In the genomic region with DNA sequence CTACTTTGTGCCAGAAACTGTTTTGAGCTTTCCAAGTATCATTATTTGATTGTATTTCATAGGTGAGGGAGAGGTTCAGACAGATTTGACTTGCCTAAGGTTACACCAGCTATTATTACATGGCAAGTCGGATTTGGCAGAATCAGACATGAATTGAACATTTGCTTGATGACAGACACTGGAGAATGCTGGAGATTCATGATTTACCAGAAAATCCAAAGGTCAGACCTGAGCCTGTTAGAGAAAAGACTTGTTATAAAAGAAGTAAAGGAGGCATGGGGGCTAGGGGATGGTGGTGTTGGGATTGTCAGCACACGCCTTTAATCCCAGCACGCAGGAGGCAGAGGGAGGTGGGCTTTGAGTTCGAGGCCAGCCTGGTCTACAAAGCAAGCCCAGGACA, we compare ENCODE assay signal across 25 mouse cellular contexts. TPM values are rescaled to one million over a fixed set of nuclear protein-coding genes. Genes with fewer than 3 reads are reported as not detected.
DNase-seq lines count a peak whose midpoint lies in the region; ATAC-seq and TF ChIP-seq lines count a peak whose summit lies in the region.
"Had no signal": no experiment of that assay in that cellular context is flagged by ENCODE, and none has a peak within 500 bp of the region (broad histone marks: within the 10 kb centered on the region; RNA-seq: fewer than 3 reads in every experiment).

No protein-coding gene starts in this region.

- no peak for ATAC-seq in kidney, embryonic 15.5 days (replicated peaks; ENCODE audit: low FRiP score)
- ATAC-seq in kidney, embryonic 14.5 days (ENCODE audit: low FRiP score, low TSS enrichment), result no peak
- ATAC-seq in stomach, embryonic 14.5 days (ENCODE audit: insufficient number of reproducible peaks, insufficient read depth, low FRiP score, low read depth), result no peak
- ATAC-seq in stomach, postnatal 0 days (ENCODE audit: low FRiP score, low TSS enrichment), result no peak
- ATAC-seq: CD4-positive, CD25-positive, alpha-beta regulatory T cell, adult 4 months; forebrain, embryonic 14.5 days; inflammation-experienced regulatory T-cells, adult 6 months; midbrain, embryonic 15.5 days had no signal

- no peak for TF ChIP-seq CTCF in stomach, postnatal 0 days (IDR thresholded peaks at IDR 0.05; ENCODE audit: low read depth)

- peak overlapping the region; percentile 90; the same call in 1 of the 2 replicates for H3K4me2 ChIP-seq in kidney, embryonic 15.5 days
- no peak overlapping the region for H3K4me2 ChIP-seq in kidney, embryonic 14.5 days (replicated peaks; ENCODE audit: low read depth, low read length)
- peak overlapping the region; percentile 78; the same call in 1 of the 2 replicates for H3K4me2 ChIP-seq in stomach, embryonic 14.5 days (replicated peaks; ENCODE audit: low read depth, low read length)
- H3K4me2 ChIP-seq in stomach, postnatal 0 days (replicated peaks; ENCODE audit: low read depth), result no peak overlapping the region

- 85% methylated on average over 4 of the region's 4 CpGs for WGBS in kidney, embryonic 15.5 days
- whole genome bisulfite sequencing in kidney, embryonic 14.5 days, result 85% methylated on average over 4 of the region's 4 CpGs
- 88% methylated on average over 4 of the region's 4 CpGs for WGBS in stomach, embryonic 14.5 days
- WGBS in stomach, postnatal 0 days, result 76% methylated on average over 4 of the region's 4 CpGs

- H3K4me3 ChIP-seq in kidney, embryonic 15.5 days (replicated peaks), result no peak overlapping the region
- no peak overlapping the region for H3K4me3 ChIP-seq in kidney, embryonic 14.5 days (ENCODE audit: low read length)
- H3K4me3 ChIP-seq in stomach, embryonic 14.5 days (ENCODE audit: low read depth, low read length), result no peak overlapping the region
- no peak overlapping the region for H3K4me3 ChIP-seq in stomach, postnatal 0 days (ENCODE audit: low read depth, low read length)
- H3K4me3 ChIP-seq: midbrain, embryonic 15.5 days; neural tube, embryonic 12.5 days had no signal

- H3K27ac ChIP-seq in kidney, embryonic 15.5 days, result no peak overlapping the region
- H3K27ac ChIP-seq in kidney, embryonic 14.5 days (ENCODE audit: low read depth, low read length), result no peak overlapping the region
- no peak overlapping the region for H3K27ac ChIP-seq in stomach, embryonic 14.5 days (ENCODE audit: low read length)
- H3K27ac ChIP-seq in stomach, postnatal 0 days (replicated peaks), result no peak overlapping the region
- H3K27ac ChIP-seq: hindbrain, embryonic 10.5 days; hindbrain, embryonic 15.5 days; midbrain, embryonic 10.5 days; midbrain, embryonic 15.5 days; neural tube, embryonic 12.5 days had no signal

- H3K9ac ChIP-seq in kidney, embryonic 15.5 days, result no peak overlapping the region
- H3K9ac ChIP-seq in kidney, embryonic 14.5 days (ENCODE audit: low read depth, low read length), result no peak overlapping the region
- no peak overlapping the region for H3K9ac ChIP-seq in stomach, embryonic 14.5 days (replicated peaks; ENCODE audit: low read depth, low read length)
- no peak overlapping the region for H3K9ac ChIP-seq in stomach, postnatal 0 days (ENCODE audit: low read length)
- H3K9ac ChIP-seq: hindbrain, embryonic 15.5 days; lung, embryonic 14.5 days; midbrain, embryonic 15.5 days; neural tube, embryonic 12.5 days had no signal

- H3K4me1 ChIP-seq in kidney, embryonic 15.5 days, result peaks cover 22% of the 10 kb centered on the region
- 0 out of 2 replicates have a peak, but pooled peaks cover 6% of the 10 kb centered on the region for H3K4me1 ChIP-seq in kidney, embryonic 14.5 days (ENCODE audit: control insufficient read depth, insufficient read depth, low read length)
- H3K4me1 ChIP-seq in stomach, embryonic 14.5 days (ENCODE audit: control insufficient read depth, insufficient read depth, low read length), result no peaks in the 10 kb centered on the region; the same call in 1 of the 2 replicates
- H3K4me1 ChIP-seq in stomach, postnatal 0 days (replicated peaks; ENCODE audit: control insufficient read depth, insufficient read depth), result no peaks in the 10 kb centered on the region

- H3K36me3 ChIP-seq in kidney, embryonic 15.5 days, result no peaks in the 10 kb centered on the region
- no peaks in the 10 kb centered on the region for H3K36me3 ChIP-seq in kidney, embryonic 14.5 days (ENCODE audit: control insufficient read depth, insufficient read depth, low read length)
- H3K36me3 ChIP-seq in stomach, embryonic 14.5 days (ENCODE audit: control insufficient read depth, insufficient read depth, low read length), result no peaks in the 10 kb centered on the region
- no peaks in the 10 kb centered on the region for H3K36me3 ChIP-seq in stomach, postnatal 0 days (ENCODE audit: control insufficient read depth, insufficient read depth, low read length)
- H3K36me3 ChIP-seq: hindbrain, embryonic 10.5 days; hindbrain, embryonic 15.5 days; midbrain, embryonic 10.5 days; midbrain, embryonic 15.5 days; neural tube, embryonic 12.5 days had no signal

- H3K9me3 ChIP-seq in kidney, embryonic 15.5 days (replicated peaks), result no peaks in the 10 kb centered on the region
- no peaks in the 10 kb centered on the region for H3K9me3 ChIP-seq in kidney, embryonic 14.5 days (ENCODE audit: control insufficient read depth, low read length)
- H3K9me3 ChIP-seq in stomach, embryonic 14.5 days (ENCODE audit: control insufficient read depth, low read depth, low read length), result no peaks in the 10 kb centered on the region
- no peaks in the 10 kb centered on the region for H3K9me3 ChIP-seq in stomach, postnatal 0 days (ENCODE audit: control insufficient read depth, low read length)
- H3K9me3 ChIP-seq: hindbrain, embryonic 10.5 days; hindbrain, embryonic 15.5 days; midbrain, embryonic 10.5 days; midbrain, embryonic 15.5 days; neural tube, embryonic 12.5 days had no signal

- DNase-seq in stomach, postnatal 0 days (ENCODE audit: low spot score), result no peak
- DNase-seq in kidney, postnatal 25 days, result peak; percentile 9 to 32
- DNase-seq in cerebellum, postnatal 4 days (ENCODE audit: low spot score in 2 of 2), result no peak
- no peak for DNase-seq in adrenal gland, postnatal 36 days
- DNase-seq: adrenal gland, adult 2 months; cerebellum, adult 2 months; cerebellum, postnatal 25 days; gastrocnemius, postnatal 14 days; heart, postnatal 14 days; layer of hippocampus, postnatal 36 days; left cerebral cortex, postnatal 4 days; lung, embryonic 14.5 days; lung, postnatal 14 days; thymus, postnatal 14 days had no signal

- no peaks in the 10 kb centered on the region for H3K27me3 ChIP-seq in kidney, embryonic 15.5 days
- no peaks in the 10 kb centered on the region for H3K27me3 ChIP-seq in kidney, embryonic 14.5 days (ENCODE audit: control insufficient read depth, insufficient read depth, low read length)
- H3K27me3 ChIP-seq in stomach, embryonic 14.5 days (ENCODE audit: control insufficient read depth, insufficient read depth, low read length), result no peaks in the 10 kb centered on the region
- no peaks in the 10 kb centered on the region for H3K27me3 ChIP-seq in stomach, postnatal 0 days (ENCODE audit: control insufficient read depth, insufficient read depth, low read length)
- H3K27me3 ChIP-seq: hindbrain, embryonic 15.5 days; midbrain, embryonic 15.5 days; neural tube, embryonic 12.5 days had no signal

- no peak for TF ChIP-seq EP300 in stomach, postnatal 0 days (optimal IDR thresholded peaks at IDR 0.05)

RNA-seq across cellular contexts. Expression of gene Far1, which starts 2.2 kb away (rescaled TPM):
- polyA plus RNA-seq in kidney, embryonic 15.5 days (2015; fragmentation: Nextera tagmentation; extraction: Ambion mirVana), result 88.7 and 96.9 TPM in 2 replicates
- 62.8 and 90.8 TPM in 2 replicates for polyA plus RNA-seq in kidney, embryonic 14.5 days (2014; fragmentation: Nextera tagmentation; extraction: Ambion mirVana)
- 127 and 130 TPM in 2 replicates for polyA plus RNA-seq in stomach, embryonic 14.5 days (2014; fragmentation: Nextera tagmentation; extraction: Ambion mirVana)
- 76.8 and 77.9 TPM in 2 replicates for polyA plus RNA-seq in stomach, postnatal 0 days (2015; fragmentation: Nextera tagmentation; extraction: Ambion mirVana)
- 10 to 100 TPM; 50.5 to 55.9 TPM for total RNA-seq in adrenal gland, postnatal 36 days (2021)

Comparison
In these comparisons a context has a peak if more than half of its experiments do, and no peak if none do; other contexts are left out.
1. H3K4me2 ChIP-seq: peak in kidney, embryonic 15.5 days (single experiment) and stomach, embryonic 14.5 days (single experiment); none in kidney, embryonic 14.5 days (single experiment) and stomach, postnatal 0 days (single experiment).
2. DNase-seq: peak in kidney, postnatal 25 days (2 of 2); none in stomach, postnatal 0 days (single experiment), cerebellum, postnatal 4 days (0 of 2) and adrenal gland, postnatal 36 days (0 of 2).